Mouse (Mus musculus) G1E-ER4 (cell line): ENCODE measurements around the gene Zfp384. TPM values are rescaled to one million over a fixed set of nuclear protein-coding genes. Genes with fewer than 3 reads are reported as not detected.

Experiments used
- GATA1 ChIP-seq: IDR thresholded peaks from one replicate; pipeline ENCODE4 v1.8.0; 2012; ENCODE audit warnings: low read length, inconsistent platforms
- polyA plus RNA-seq: library from polyadenylated mRNA; stranded (reverse); fragments of >175 nt; gene quantifications from 2 replicates; pipeline ENCODE4 v1.2.3, GENCODE M21; 2012

Zfp384 gene
- polyA plus RNA-seq, 1 experiment: 76.3 TPM

- TF ChIP-seq GATA1: no peak
Measured at GRCm38 (mm10) chr6:124999546-124999945, 9.4 kb upstream of the Zfp384 start.

DNA sequence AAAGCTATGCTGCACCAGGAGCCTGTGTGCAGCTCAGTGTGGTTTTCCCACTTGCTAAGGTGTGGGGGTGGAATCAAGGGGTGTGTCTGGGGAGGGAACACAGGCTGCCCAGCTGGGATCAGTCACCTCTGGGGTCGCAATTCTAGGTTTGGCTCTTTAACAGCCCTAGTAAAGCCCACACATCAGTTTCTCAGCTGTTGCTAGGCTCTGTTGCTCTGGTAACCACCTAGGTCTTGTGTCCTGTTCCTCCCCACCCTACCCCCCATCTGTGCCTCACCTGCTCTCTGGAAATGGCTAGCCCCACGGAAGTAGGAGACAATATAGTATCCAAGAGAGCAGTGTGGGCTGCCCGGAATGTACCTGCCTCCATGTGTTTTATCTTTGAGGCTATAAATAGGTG is 5.2 kb upstream of the Zfp384 start:
- no peak for TF ChIP-seq GATA1

GRCm38 (mm10) chr6:125005086-125005485 is 3.9 kb upstream of the Zfp384 start:
- TF ChIP-seq GATA1: no peak

DNA sequence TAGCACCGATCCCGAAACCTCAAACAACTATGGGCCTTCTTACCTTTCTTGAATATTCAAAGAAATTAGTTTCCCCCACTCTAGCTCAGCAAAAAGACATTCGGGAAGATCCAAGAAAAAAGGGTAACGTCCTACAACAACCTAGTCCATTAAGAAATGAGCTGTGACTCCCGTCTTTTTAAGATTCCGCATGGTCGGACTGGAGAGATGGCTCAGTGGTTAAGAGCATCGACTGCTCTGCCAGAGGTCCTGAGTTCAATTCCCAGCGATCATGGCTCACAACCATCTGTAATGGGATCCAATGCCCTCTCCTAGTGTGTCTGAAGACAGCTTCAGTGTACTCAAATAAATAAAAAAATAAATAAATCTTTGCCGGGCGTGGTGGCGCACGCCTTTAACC is 885 bp upstream of the Zfp384 start:
- no peak for TF ChIP-seq GATA1

- no peak for TF ChIP-seq GATA1
Measured at GRCm38 (mm10) chr6:125008586-125009128, 288 bp upstream of the Zfp384 start.

- TF ChIP-seq GATA1: no peak
Measured at GRCm38 (mm10) chr6:125009181-125010073, 482 bp downstream of the Zfp384 start.

DNA sequence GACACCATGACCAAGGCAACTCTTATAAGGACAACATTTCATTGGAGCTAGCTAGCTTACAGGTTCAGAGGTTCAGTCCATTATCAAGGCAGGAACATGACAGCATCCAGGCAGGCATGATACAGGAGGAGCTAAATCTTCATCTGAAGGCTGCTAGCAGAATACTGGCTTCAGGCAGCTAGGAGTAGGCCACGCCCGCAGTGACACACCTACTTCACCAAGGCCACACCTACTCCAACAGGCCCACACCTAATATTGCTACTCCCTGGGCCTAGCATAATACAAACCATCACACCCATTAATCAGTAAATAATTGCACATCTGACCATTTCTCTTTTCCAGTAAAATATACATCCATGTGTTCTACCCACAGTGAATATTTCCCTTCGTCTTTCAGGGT is 8.7 kb downstream of the Zfp384 start:
- TF ChIP-seq GATA1: no peak

- no peak for TF ChIP-seq GATA1
Measured at GRCm38 (mm10) chr6:125031604-125032003, 22.7 kb downstream of the Zfp384 start.

DNA sequence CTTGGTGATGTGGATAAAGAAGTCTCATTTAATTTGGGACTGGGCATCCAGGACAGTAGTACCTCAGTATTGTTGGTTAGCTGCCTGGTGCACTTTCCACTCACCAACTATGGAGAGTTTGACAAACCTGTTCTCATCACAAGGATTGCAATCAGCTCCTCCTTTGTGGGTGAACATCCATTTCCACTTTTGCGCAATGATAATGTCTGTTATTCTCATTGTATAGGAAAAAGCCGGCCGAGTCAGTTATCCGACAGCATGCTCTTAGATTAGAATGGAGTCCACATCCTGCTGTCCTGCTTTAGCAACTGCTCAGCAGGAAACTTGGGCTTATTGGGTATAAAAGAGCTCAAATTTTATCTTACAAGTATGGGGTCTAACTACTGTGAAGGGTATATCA is 29.7 kb downstream of the Zfp384 start:
- no peak for TF ChIP-seq GATA1

DNA sequence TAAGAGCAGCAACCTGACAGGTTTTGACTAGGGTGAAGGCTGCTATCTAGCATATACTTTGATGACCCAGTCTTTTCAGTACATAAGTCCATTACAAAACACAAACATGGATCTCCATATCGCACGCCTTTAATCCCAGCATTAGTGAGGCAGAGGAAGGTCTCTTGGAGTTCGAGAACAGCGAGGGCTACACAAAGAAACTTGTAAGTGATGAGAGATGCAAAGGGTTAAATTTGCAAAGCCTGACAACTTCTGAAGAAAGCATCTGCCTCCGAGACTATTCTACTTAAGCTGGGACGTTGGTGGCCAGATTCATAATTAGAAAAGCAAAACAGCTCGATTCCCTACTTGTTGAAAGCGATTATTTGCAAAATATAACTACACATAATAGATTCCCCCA is 30.2 kb downstream of the Zfp384 start:
- TF ChIP-seq GATA1: no peak

DNA sequence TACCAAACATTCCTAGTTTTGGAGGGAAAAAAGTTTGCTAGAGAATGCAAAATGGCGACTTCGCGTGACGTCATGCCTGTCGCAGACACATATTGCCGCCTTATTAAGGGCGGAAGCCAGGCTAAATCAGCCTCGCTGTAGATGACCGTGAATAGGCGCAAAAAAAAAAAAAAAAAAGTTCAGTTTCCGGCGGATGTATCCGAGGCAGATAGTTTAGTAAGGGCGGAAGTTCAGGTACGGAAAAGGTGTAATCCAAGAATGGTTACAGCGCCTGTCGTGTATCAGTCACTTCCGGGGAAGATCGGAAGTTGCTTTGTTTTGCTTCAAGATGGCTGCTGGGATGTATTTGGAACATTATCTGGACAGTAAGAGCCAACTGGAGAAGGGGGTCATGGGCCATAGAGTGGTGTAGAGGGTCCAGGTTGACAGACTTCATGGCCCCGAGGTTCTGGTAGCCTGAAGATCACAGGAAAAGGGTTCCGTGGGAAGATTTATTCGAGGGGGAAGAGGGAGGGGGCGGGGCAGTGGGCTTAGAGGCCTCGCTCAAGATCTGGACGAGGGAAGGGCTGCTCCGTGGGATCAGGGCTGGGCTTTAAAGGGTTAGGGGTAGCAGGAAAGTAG is 30.7 kb downstream of the Zfp384 start, which contains the start of gene Ing4:
TSS of gene Ing4 (plus strand) at position 228 of the 621 bp plus-strand sequence.
- no peak for TF ChIP-seq GATA1

DNA sequence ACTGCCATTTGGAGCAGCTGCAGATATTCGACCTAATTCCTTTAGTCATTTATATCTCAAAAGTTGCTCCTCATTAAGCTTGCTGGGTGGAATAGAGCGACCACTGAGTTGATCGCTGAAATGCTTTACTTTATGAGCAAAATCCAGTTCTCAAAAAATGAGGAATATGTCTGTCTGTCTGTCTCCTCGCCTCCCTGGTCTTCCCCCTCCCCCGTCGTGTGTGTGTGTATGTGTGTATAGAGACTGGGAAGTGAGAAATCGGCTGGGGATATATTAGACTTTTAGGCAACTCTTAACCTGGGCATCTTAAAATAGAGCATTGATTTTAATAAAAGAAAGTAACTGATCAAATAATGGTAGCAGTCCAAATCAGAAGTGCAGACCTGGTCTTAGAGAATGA is 31.3 kb downstream of the Zfp384 start:
- TF ChIP-seq GATA1: no peak

DNA sequence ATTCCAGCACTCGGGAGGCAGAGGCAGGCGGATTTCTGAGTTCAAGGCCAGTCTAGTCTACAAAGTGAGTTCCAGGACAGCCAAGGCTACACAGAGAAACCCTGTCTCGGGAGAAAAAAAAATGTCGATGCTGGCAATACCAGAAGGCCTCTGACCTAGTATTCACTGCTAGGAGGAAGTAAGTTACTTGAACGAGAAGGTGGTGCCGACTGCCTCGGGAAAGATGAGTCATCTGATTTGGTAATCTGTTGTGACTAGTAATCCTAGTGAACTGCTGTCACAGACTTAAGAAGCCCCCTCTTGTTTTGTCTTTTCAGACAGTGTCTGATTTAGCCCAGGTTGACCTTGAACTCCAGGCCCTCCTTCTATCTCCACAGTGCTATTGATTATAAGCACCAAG is 32.1 kb downstream of the Zfp384 start:
- no peak for TF ChIP-seq GATA1

DNA sequence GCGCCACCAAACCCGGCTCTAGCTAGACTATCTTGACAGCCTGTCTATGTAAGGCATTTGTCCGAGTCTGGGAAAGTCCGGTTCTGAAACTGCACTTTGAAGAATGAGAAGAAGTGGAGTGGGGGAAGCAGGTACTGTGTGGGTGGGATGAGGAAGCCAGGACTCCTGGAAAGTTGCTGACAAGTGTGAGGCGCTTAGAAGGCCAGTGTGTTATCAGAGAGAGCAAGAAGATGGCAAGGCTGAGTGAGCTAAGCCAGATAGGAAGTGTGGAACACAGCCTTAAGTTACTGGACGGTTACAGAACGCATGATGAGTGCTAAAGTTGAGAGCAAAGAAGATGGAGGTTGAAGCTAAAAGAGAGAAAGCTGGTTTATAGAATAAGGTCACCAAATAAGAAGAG is 33.1 kb downstream of the Zfp384 start:
- TF ChIP-seq GATA1: no peak

DNA sequence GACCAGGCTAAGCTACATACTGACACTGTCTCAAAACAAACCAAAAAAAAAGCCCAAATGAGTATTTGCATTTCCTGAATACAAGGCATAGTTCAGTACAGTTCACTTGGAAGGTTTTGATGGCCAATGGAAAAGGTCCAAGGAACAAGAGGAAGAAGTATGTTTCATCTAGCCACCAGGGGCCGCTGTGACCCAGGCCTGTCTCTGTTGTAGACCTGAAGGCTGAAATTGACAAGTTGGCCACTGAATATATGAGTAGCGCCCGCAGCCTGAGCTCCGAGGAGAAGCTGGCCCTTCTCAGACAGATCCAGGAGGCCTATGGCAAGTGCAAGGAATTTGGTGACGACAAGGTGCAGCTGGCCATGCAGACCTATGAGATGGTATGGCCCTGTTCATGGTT is 37.7 kb downstream of the Zfp384 start:
- TF ChIP-seq GATA1: no peak

GRCm38 (mm10) chr6:125049678-125050077 is 40.7 kb downstream of the Zfp384 start, which contains the start of gene Acrbp:
Gene Acrbp, plus strand, starts transcription at chr6:125049689.
- TF ChIP-seq GATA1: no peak
